Mouse (Mus musculus) hindbrain, postnatal 0 days (tissue): ENCODE data around the gene Stk31. TPM values are rescaled to one million over a fixed set of nuclear protein-coding genes. Genes with fewer than 3 reads are reported as not detected.

Experiments used
- ATAC-seq: fragments of 200-750 bp; cut with Nextera tagmentation; 2 replicates; pipeline ENCODE4 v1.8.0; 2017; ENCODE audit warnings: mild to moderate bottlenecking, moderate TSS enrichment, moderate library complexity
- DNase-seq: peaks from one replicate; pipeline ENCODE4 v3.0.0-alpha.2; 2015; ENCODE audit warnings: low spot score
- H3K27ac ChIP-seq: fragments of 300-500 bp; sonication (generic); 2 replicates; pipeline ENCODE4 v1.5.1; 2014; ENCODE audit warnings: mild to moderate bottlenecking
- H3K27me3 ChIP-seq: fragments of 300-500 bp; sonication (generic); 2 replicates; pipeline ENCODE4 v1.6.1; 2014; ENCODE audit warnings: low read length, mixed read lengths; ENCODE audit not compliant: insufficient read depth
- H3K36me3 ChIP-seq: fragments of 300-500 bp; sonication (generic); 2 replicates; pipeline ENCODE4 v1.6.1; 2014; ENCODE audit warnings: low read length, mixed read lengths; ENCODE audit not compliant: insufficient read depth
- H3K4me1 ChIP-seq: fragments of 300-500 bp; sonication (generic); 2 replicates; pipeline ENCODE4 v1.6.1; 2014; ENCODE audit warnings: antibody characterized with exemption, low read length, mixed read lengths; ENCODE audit not compliant: insufficient read depth
- H3K4me2 ChIP-seq: fragments of 300-500 bp; sonication (generic); 2 replicates; pipeline ENCODE4 v1.6.1; 2014; ENCODE audit warnings: low read depth, mild to moderate bottlenecking, low read length, moderate library complexity, mixed read lengths
- H3K4me3 ChIP-seq: fragments of 300-500 bp; sonication (generic); 2 replicates; pipeline ENCODE4 v1.5.1; 2014; ENCODE audit warnings: low read length
- H3K9ac ChIP-seq: fragments of 300-500 bp; sonication (generic); replicated peaks from 2 replicates; pipeline ENCODE4 v1.6.1; 2014; ENCODE audit warnings: mild to moderate bottlenecking, low read length, moderate library complexity, mixed read lengths
- H3K9me3 ChIP-seq: fragments of 300-500 bp; sonication (generic); 2 replicates; pipeline ENCODE4 v1.6.1; 2016; ENCODE audit warnings: low read length, mixed read lengths
- CTCF ChIP-seq: IDR thresholded peaks from 2 replicates; pipeline ENCODE4 v1.5.1; 2016; ENCODE audit warnings: antibody characterized with exemption, control low read depth, low read depth
- WGBS: fragments of 180-500 bp; shearing (Covaris S2); extraction: QIAGEN DNeasy Blood & Tissue Kit; methylation state at CpG from one replicate; pipeline ENCODE4 v1.1.7; 2014; 5-methylcytosine and 5-hydroxymethylcytosine counted together
- polyA plus RNA-seq: library from polyadenylated mRNA; unstranded; fragments of >200 nt; fragmentation: Nextera tagmentation; extraction: Ambion mirVana; gene quantifications from 2 replicates; pipeline ENCODE4 v1.2.1, GENCODE M21; 2015
- total RNA-seq: library from RNA; depleted of rRNA; stranded (reverse); fragments of >200 nt; gene quantifications from 2 replicates; pipeline ENCODE4 v1.2.3, GENCODE M21; 2014; rRNA removed

The Stk31 gene
- total RNA-seq (0.72 and 0.94 TPM in 2 replicates), polyA plus RNA-seq (0.13 TPM in 1 of 2 replicates, not detected in the other)

DNA sequence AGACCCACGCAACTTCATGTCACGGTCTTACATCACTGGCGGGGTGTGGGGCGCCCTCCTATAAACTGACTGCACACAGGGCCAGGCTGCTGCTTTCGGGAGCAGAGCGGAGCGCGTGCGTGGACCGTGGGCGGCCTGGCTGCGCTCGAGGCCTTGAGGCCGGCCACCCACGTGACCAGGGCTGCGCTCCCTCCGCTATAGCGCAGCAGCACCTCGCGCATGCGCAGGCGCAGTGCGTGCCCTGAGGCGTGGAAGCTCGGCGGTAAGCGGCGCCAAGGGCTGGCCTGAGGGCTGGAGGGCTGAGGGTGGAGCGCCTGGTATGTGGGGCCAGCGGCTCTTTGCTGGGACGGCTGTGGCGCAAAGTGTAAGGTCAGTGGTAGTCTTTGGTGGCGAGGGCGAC is at the start of gene Stk31:
Gene Stk31 (plus strand): TSS at position 289 of the 400 bp plus-strand sequence.
- Histone ChIP-seq H3K27ac (no peak within 1 kb of the TSS), H3K36me3 (no peaks in the 10 kb centered on the region), H3K4me1 (no peaks in the 10 kb centered on the region), H3K4me3 (no peak within 1 kb of the TSS), H3K4me2 (no peak within 1 kb of the TSS), H3K9ac (no peak within 1 kb of the TSS), H3K9me3 (no peaks in the 10 kb centered on the region), H3K27me3 (no peaks in the 10 kb centered on the region)
- WGBS: 85% methylated on average over 34 of the region's 34 CpGs
- TF ChIP-seq CTCF: no peak
- ATAC-seq (no peak), DNase-seq (no peak)

- no peaks in the 10 kb centered on the region for H3K36me3 ChIP-seq
- no peaks in the 10 kb centered on the region for H3K9me3 ChIP-seq
- no peak for ATAC-seq
- no peak overlapping the region for H3K27ac ChIP-seq
- no peak overlapping the region for H3K9ac ChIP-seq
- no peaks in the 10 kb centered on the region for H3K4me1 ChIP-seq
- H3K27me3 ChIP-seq: no peaks in the 10 kb centered on the region
- H3K4me3 ChIP-seq: no peak overlapping the region
- 90% methylated on average over 7 of the region's 7 CpGs for WGBS
- no peak for DNase-seq
- no peak for TF ChIP-seq CTCF
- no peak overlapping the region for H3K4me2 ChIP-seq
Observed at GRCm38 (mm10) chr6:49349826-49350225, 45.6 kb upstream of the Stk31 start.

GRCm38 (mm10) chr6:49354613-49355012 is 40.8 kb upstream of the Stk31 start:
- Histone ChIP-seq H3K4me3 (no peak overlapping the region), H3K4me2 (no peak overlapping the region), H3K27me3 (no peaks in the 10 kb centered on the region), H3K9ac (no peak overlapping the region), H3K36me3 (no peaks in the 10 kb centered on the region), H3K9me3 (no peaks in the 10 kb centered on the region), H3K27ac (no peak overlapping the region), H3K4me1 (no peaks in the 10 kb centered on the region)
- no peak for ATAC-seq
- no peak for DNase-seq
- 89% methylated on average over 3 of the region's 3 CpGs for WGBS
- TF ChIP-seq CTCF: no peak

DNA sequence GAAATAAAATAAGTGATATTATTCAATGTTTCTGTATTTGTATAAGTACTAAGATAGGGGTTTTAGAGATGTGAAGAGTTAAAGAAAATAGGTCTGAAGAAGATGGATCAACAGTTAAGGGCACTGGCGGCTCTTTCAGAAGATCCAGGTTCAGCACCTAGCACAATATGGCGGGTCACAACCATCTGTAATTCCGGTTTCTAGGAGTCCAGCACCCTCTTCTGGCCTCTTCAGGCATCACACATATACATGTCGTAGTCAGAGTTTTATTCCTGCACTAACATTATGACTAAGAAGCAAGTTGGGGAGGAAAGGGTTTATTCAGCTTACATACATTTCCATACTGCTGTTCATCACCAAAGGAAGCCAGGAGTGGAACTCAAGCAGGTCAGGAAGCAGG is 40.2 kb upstream of the Stk31 start:
- Histone ChIP-seq H3K9ac (no peak overlapping the region), H3K36me3 (no peaks in the 10 kb centered on the region), H3K27me3 (no peaks in the 10 kb centered on the region), H3K27ac (no peak overlapping the region), H3K4me1 (no peaks in the 10 kb centered on the region), H3K4me3 (no peak overlapping the region), H3K9me3 (no peaks in the 10 kb centered on the region), H3K4me2 (no peak overlapping the region)
- TF ChIP-seq CTCF: no peak
- DNase-seq (no peak), ATAC-seq (no peak)
- WGBS: 67% methylated on average over 4 of the region's 4 CpGs

- TF ChIP-seq CTCF: peak; percentile 29; the same call in 1 of the 2 replicates
- no peaks in the 10 kb centered on the region for H3K27me3 ChIP-seq
- ATAC-seq (no peak), DNase-seq (peak; percentile 30)
- H3K4me2 ChIP-seq: no peak overlapping the region
- H3K4me3 ChIP-seq: no peak overlapping the region
- no peaks in the 10 kb centered on the region for H3K9me3 ChIP-seq
- no peak overlapping the region for H3K9ac ChIP-seq
- no peaks in the 10 kb centered on the region for H3K4me1 ChIP-seq
- no peaks in the 10 kb centered on the region for H3K36me3 ChIP-seq
- no peak overlapping the region for H3K27ac ChIP-seq
Observed at GRCm38 (mm10) chr6:49360420-49360819, 35.0 kb upstream of the Stk31 start.

GRCm38 (mm10) chr6:49367159-49368054 is 28.0 kb upstream of the Stk31 start, which contains the start of gene Fam221a:
Fam221a (plus strand) TSS chr6:49367739.
- Histone ChIP-seq H3K9me3 (no peaks in the 10 kb centered on the region), H3K9ac (peak within 1 kb of the TSS; percentile 55), H3K27ac (peak within 1 kb of the TSS; percentile 55; the same call in 1 of the 2 replicates), H3K4me1 (peaks cover 8% of the 10 kb centered on the region), H3K4me2 (peak within 1 kb of the TSS; percentile 95), H3K36me3 (no peaks in the 10 kb centered on the region), H3K27me3 (no peaks in the 10 kb centered on the region), H3K4me3 (peak within 1 kb of the TSS; percentile 62)
- peak; percentile 98 for ATAC-seq
- DNase-seq: peak; percentile 91
- peak; percentile 52 for TF ChIP-seq CTCF
- 4% methylated on average over 45 of the region's 49 CpGs for WGBS

GRCm38 (mm10) chr6:49368212-49368611 is 27.2 kb upstream of the Stk31 start:
- Histone ChIP-seq H3K4me2 (peak overlapping the region; percentile 95), H3K4me1 (peaks cover 8% of the 10 kb centered on the region), H3K4me3 (peak overlapping the region; percentile 62), H3K36me3 (no peaks in the 10 kb centered on the region), H3K9me3 (no peaks in the 10 kb centered on the region), H3K9ac (peak overlapping the region; percentile 55), H3K27me3 (no peaks in the 10 kb centered on the region), H3K27ac (no peak overlapping the region)
- ATAC-seq (no peak), DNase-seq (no peak)
- TF ChIP-seq CTCF: no peak
- 25% methylated on average over 3 of the region's 3 CpGs for WGBS
